Mouse (Mus musculus) heart, postnatal 0 days (tissue): Measurements from ENCODE around the gene Xbp1.

Source experiments
- CTCF ChIP-seq: IDR thresholded peaks from 2 replicates; pipeline ENCODE4 v1.5.1; 2016; ENCODE audit warnings: antibody characterized with exemption, control low read depth, low read depth
- EP300 ChIP-seq: IDR thresholded peaks from 2 replicates; pipeline ENCODE4 v1.6.1; 2016; ENCODE audit warnings: antibody characterized with exemption, low read depth

DNA sequence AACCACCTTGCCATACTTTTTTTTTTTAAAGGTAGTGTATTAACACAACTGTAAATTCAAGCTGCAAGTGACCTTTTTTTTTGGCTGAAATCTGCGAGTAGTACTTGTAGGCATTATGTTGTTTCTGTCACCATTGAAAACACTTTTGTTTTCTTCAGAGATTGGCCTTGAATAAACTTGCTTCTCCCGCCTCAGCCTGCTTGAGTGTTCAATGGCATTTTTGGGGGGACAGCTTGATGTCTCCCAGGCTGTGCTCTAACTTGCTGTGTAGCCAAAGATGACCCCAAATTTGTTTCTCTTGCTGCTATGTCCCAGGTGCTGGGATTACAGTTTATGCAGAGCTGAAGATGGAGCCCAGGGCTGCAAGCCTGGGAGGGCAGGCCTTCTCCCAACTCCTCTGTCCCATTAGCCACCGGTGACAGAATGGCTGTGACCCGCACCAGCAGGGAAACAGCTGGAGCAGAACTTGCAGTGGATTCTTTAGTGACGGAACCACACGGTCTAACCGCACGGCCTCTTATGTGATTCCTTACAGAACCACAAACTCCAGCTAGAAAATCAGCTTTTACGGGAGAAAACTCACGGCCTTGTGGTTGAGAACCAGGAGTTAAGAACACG lies 2.4 kb downstream of the Xbp1 start:
- TF ChIP-seq CTCF (no peak), EP300 (no peak)
